Mouse (Mus musculus): ENCODE data around the gene Per2.

DNA sequence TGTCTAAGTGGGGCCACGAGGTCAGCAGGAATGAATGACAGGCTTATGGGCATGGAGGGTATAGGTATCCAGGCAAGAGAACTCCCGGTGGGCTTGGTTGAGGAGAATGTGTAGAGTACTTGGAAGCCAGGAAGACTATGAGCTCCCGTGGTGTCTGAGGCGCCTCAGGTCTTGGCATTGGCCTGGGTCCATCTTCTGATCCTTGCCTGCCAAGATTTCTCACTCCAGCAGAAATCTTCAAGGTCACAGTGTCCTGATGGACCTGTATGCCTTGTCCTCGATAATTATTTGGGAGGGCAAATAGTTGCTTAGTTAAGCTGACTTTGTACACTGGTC, 24.9 kb upstream of the Per2 start:
- no peak for TF ChIP-seq CTCF (IDR thresholded peaks at IDR 0.05; ENCODE audit: low read depth)
- no peak for TF ChIP-seq EP300 (optimal IDR thresholded peaks at IDR 0.05)
